Mouse (Mus musculus) liver, embryonic 14.5 days (tissue): ENCODE measurements at regions not wholly inside any gene's neighbourhood (a gene's known extent, or its start where the extent isn't known, plus 50 kb on each side); places are given as distances from the start of the nearest gene placed in this dataset.
"Not testable (repeated sequence)": the region's sequence is repeated elsewhere in the genome, so short reads cannot be mapped to it uniquely, and the experiment has no call there.

Source experiments
- CTCF ChIP-seq: IDR thresholded peaks from 2 replicates; pipeline ENCODE4 v1.5.1; 2016; ENCODE audit warnings: antibody characterized with exemption, low read depth, control low read depth
- EP300 ChIP-seq: IDR thresholded peaks from 2 replicates; pipeline ENCODE4 v1.6.1; 2016; ENCODE audit warnings: antibody characterized with exemption, low read depth

GRCm38 (mm10) chr10:84308746-84309145 lies 131.7 kb downstream of the Nuak1 start:
- TF ChIP-seq CTCF, EP300: not testable (repeated sequence)
